Mouse (Mus musculus): ENCODE measurements around the gene Ndufb4.

Gene Ndufb4

GRCm38 (mm10) chr16:37636107-37636506, 18.1 kb downstream of the Ndufb4 start:
- peak; percentile 90 for DNase-seq (ENCODE audit: low read depth, low spot score)

- no peak for DNase-seq (ENCODE audit: low read depth, low spot score)
Measured at GRCm38 (mm10) chr16:37635095-37635494, 19.2 kb downstream of the Ndufb4 start.

GRCm38 (mm10) chr16:37634578-37634977, 19.7 kb downstream of the Ndufb4 start:
- peak; percentile 49 for DNase-seq (ENCODE audit: low read depth, low spot score)

- no peak for DNase-seq (ENCODE audit: low read depth, low spot score)
Measured at GRCm38 (mm10) chr16:37629011-37629410, 25.2 kb downstream of the Ndufb4 start.

GRCm38 (mm10) chr16:37628336-37628735, 25.9 kb downstream of the Ndufb4 start:
- no peak for DNase-seq (ENCODE audit: low read depth, low spot score)

GRCm38 (mm10) chr16:37626388-37626949, 27.8 kb downstream of the Ndufb4 start:
- DNase-seq (ENCODE audit: low read depth, low spot score), result peak; percentile 70

- peak; percentile 89 for DNase-seq (ENCODE audit: low read depth, low spot score)
Measured at GRCm38 (mm10) chr16:37622919-37623318, 31.3 kb downstream of the Ndufb4 start.

GRCm38 (mm10) chr16:37622403-37622802, 31.9 kb downstream of the Ndufb4 start:
- no peak for DNase-seq (ENCODE audit: low read depth, low spot score)

GRCm38 (mm10) chr16:37617695-37618094, 36.6 kb downstream of the Ndufb4 start:
- peak; percentile 93 for DNase-seq (ENCODE audit: low read depth, low spot score)

GRCm38 (mm10) chr16:37616104-37616503, 38.1 kb downstream of the Ndufb4 start:
- DNase-seq (ENCODE audit: low read depth, low spot score), result peak; percentile 61

- DNase-seq (ENCODE audit: low read depth, low spot score), result no peak
Measured at GRCm38 (mm10) chr16:37615429-37615828, 38.8 kb downstream of the Ndufb4 start.

- DNase-seq (ENCODE audit: low read depth, low spot score), result peak; percentile 52
Measured at GRCm38 (mm10) chr16:37614540-37614939, 39.7 kb downstream of the Ndufb4 start.

- DNase-seq (ENCODE audit: low read depth, low spot score), result peak; percentile 68
Measured at GRCm38 (mm10) chr16:37612013-37612412, 42.2 kb downstream of the Ndufb4 start.

- DNase-seq (ENCODE audit: low read depth, low spot score), result peak; percentile 79
Measured at GRCm38 (mm10) chr16:37611072-37611471, 43.2 kb downstream of the Ndufb4 start.

GRCm38 (mm10) chr16:37610333-37610732, 43.9 kb downstream of the Ndufb4 start:
- peak; percentile 88 for DNase-seq (ENCODE audit: low read depth, low spot score)

- DNase-seq (ENCODE audit: low read depth, low spot score), result no peak
Measured at GRCm38 (mm10) chr16:37604243-37604642, 50.0 kb downstream of the Ndufb4 start.

- no peak for DNase-seq (ENCODE audit: low read depth, low spot score)
Measured at GRCm38 (mm10) chr16:37603431-37603830, 50.8 kb downstream of the Ndufb4 start.

- DNase-seq (ENCODE audit: low read depth, low spot score), result peak; percentile 50
Measured at GRCm38 (mm10) chr16:37599326-37599725, 54.9 kb downstream of the Ndufb4 start.

- no peak for DNase-seq (ENCODE audit: low read depth, low spot score)
Measured at GRCm38 (mm10) chr16:37598463-37598862, 55.8 kb downstream of the Ndufb4 start.

GRCm38 (mm10) chr16:37597412-37597811, 56.8 kb downstream of the Ndufb4 start:
- no peak for DNase-seq (ENCODE audit: low read depth, low spot score)
